Mouse (Mus musculus) urinary bladder, adult 18-20 months (tissue): ENCODE measurements at regions not wholly inside any gene's neighbourhood (a gene's known extent, or its start where the extent isn't known, plus 50 kb on each side); places are given as distances from the start of the nearest gene placed in this dataset.

Source experiments
- DNase-seq, 2 experiments: peaks; one replicate each; pipeline ENCODE4 v3.0.0; 2022; ENCODE audit warnings: low spot score in 2 of 2, mixed read lengths in 2 of 2

GRCm38 (mm10) chr13:44398613-44399369 lies 330.5 kb upstream of the Jarid2 start:
- no peak for DNase-seq

- DNase-seq = no peak
Measured at GRCm38 (mm10) chr13:44399370-44399685, 329.9 kb upstream of the Jarid2 start.

GRCm38 (mm10) chr13:44399831-44400321 lies 329.4 kb upstream of the Jarid2 start:
- DNase-seq = no peak

- no peak for DNase-seq
Measured at GRCm38 (mm10) chr13:44404010-44404575, 325.2 kb upstream of the Jarid2 start.

GRCm38 (mm10) chr13:44407307-44407706 lies 322.0 kb upstream of the Jarid2 start:
- no peak for DNase-seq

GRCm38 (mm10) chr13:44408619-44408959 lies 320.7 kb upstream of the Jarid2 start:
- no peak for DNase-seq

GRCm38 (mm10) chr13:44408960-44409719 lies 320.1 kb upstream of the Jarid2 start:
- peak in 1 of 2 experiments; percentile 9 for DNase-seq

GRCm38 (mm10) chr13:44409720-44410047 lies 319.6 kb upstream of the Jarid2 start:
- no peak for DNase-seq

- DNase-seq = no peak
Measured at GRCm38 (mm10) chr13:44411781-44412496, 317.3 kb upstream of the Jarid2 start.

GRCm38 (mm10) chr13:44413305-44413704 lies 316.0 kb upstream of the Jarid2 start:
- DNase-seq = no peak

- peak in 1 of 2 experiments; percentile 36 for DNase-seq
Measured at GRCm38 (mm10) chr13:44415971-44416370, 313.3 kb upstream of the Jarid2 start.

- no peak for DNase-seq
Measured at GRCm38 (mm10) chr13:44416986-44417385, 312.3 kb upstream of the Jarid2 start.

- DNase-seq = no peak
Measured at GRCm38 (mm10) chr13:44419056-44419455, 310.2 kb upstream of the Jarid2 start.

- DNase-seq = no peak
Measured at GRCm38 (mm10) chr13:44419472-44420226, 309.6 kb upstream of the Jarid2 start.

- no peak for DNase-seq
Measured at GRCm38 (mm10) chr13:44420227-44420592, 309.1 kb upstream of the Jarid2 start.

- DNase-seq = no peak
Measured at GRCm38 (mm10) chr13:44420941-44421340, 308.3 kb upstream of the Jarid2 start.

- DNase-seq = no peak
Measured at GRCm38 (mm10) chr13:44421426-44421825, 307.8 kb upstream of the Jarid2 start.

- no peak for DNase-seq
Measured at GRCm38 (mm10) chr13:44421922-44422321, 307.4 kb upstream of the Jarid2 start.

- no peak for DNase-seq
Measured at GRCm38 (mm10) chr13:44430492-44430891, 298.8 kb upstream of the Jarid2 start.

- no peak for DNase-seq
Measured at GRCm38 (mm10) chr13:44437709-44438108, 291.6 kb upstream of the Jarid2 start.

- DNase-seq = no peak
Measured at GRCm38 (mm10) chr13:44441061-44441460, 288.2 kb upstream of the Jarid2 start.
